ENCODE assay signal across 26 mouse cellular contexts in genomic region chr2:150662007-150662406, GRCm38 (mm10). TPM values are rescaled to one million over a fixed set of nuclear protein-coding genes. Genes with fewer than 3 reads are reported as not detected.
DNase-seq lines count a peak whose midpoint lies in the region; ATAC-seq and TF ChIP-seq lines count a peak whose summit lies in the region.
"Had no signal": no experiment of that assay in that cellular context is flagged by ENCODE, and none has a peak within 500 bp of the region (broad histone marks: within the 10 kb centered on the region; RNA-seq: fewer than 3 reads in every experiment).

No protein-coding gene starts in this region.

- no peak for ATAC-seq in kidney, postnatal 0 days (replicated peaks; ENCODE audit: low FRiP score, low read depth)
- no peak for ATAC-seq in liver, embryonic 13.5 days (ENCODE audit: low read depth)
- ATAC-seq in liver, postnatal 0 days = no peak
- ATAC-seq in neural tube, embryonic 15.5 days (ENCODE audit: low FRiP score) = no peak
- ATAC-seq: activated CD4-positive, CD25-positive, alpha-beta regulatory T cell, adult 4 months; forebrain, embryonic 13.5 days; forebrain, postnatal 0 days; Patski had no signal

- no peaks in the 10 kb centered on the region for H3K36me3 ChIP-seq in kidney, postnatal 0 days (ENCODE audit: insufficient read depth, low read length)
- H3K36me3 ChIP-seq in liver, embryonic 13.5 days = peaks cover 50% of the 10 kb centered on the region
- peaks cover 25% of the 10 kb centered on the region for H3K36me3 ChIP-seq in liver, postnatal 0 days (replicated peaks; ENCODE audit: insufficient read depth, low read length)
- no peaks in the 10 kb centered on the region for H3K36me3 ChIP-seq in neural tube, embryonic 15.5 days
- H3K36me3 ChIP-seq: embryonic facial prominence, embryonic 10.5 days; heart, embryonic 15.5 days had no signal

- H3K27ac ChIP-seq in kidney, postnatal 0 days = peak overlapping the region; percentile 77; the same call in 1 of the 2 replicates
- H3K27ac ChIP-seq in liver, embryonic 13.5 days = 0 out of 2 replicates have a peak overlapping the region, but pooled peaks have one; percentile 10
- no peak overlapping the region for H3K27ac ChIP-seq in liver, postnatal 0 days (ENCODE audit: low read depth)
- peak overlapping the region; percentile 80; the same call in 1 of the 2 replicates for H3K27ac ChIP-seq in brown adipose tissue, adult 24 weeks (replicated peaks; ENCODE audit: low read depth, low read length)
- no peak overlapping the region; the same call in 1 of the 2 replicates for H3K27ac ChIP-seq in neural tube, embryonic 15.5 days (replicated peaks)
- H3K27ac ChIP-seq: embryonic facial prominence, embryonic 10.5 days; forebrain, embryonic 13.5 days; heart, embryonic 10.5 days; hindbrain, embryonic 14.5 days had no signal

- no peak for TF ChIP-seq EP300 in liver, postnatal 0 days (IDR thresholded peaks at IDR 0.05; ENCODE audit: low read depth)

- DNase-seq in heart, adult 11 months = peak; percentile 66
- DNase-seq in heart, adult 8-10 months (ENCODE audit: low spot score) = no peak
- no peak for DNase-seq in kidney, postnatal 0 days (ENCODE audit: low spot score)
- no peak for DNase-seq in kidney, adult 8-10 months
- DNase-seq in liver, embryonic 13.5 days = no peak
- DNase-seq in liver, postnatal 0 days = no peak
- DNase-seq: adrenal gland, postnatal 14 days; cerebellum, adult 2 months; cerebellum, postnatal 10 days; forebrain, postnatal 0 days; gastrocnemius, postnatal 14 days; heart, postnatal 14 days had no signal

- no peaks in the 10 kb centered on the region for H3K9me3 ChIP-seq in kidney, postnatal 0 days (replicated peaks; ENCODE audit: low read length)
- H3K9me3 ChIP-seq in liver, embryonic 13.5 days (replicated peaks) = no peaks in the 10 kb centered on the region
- no peaks in the 10 kb centered on the region for H3K9me3 ChIP-seq in liver, postnatal 0 days (ENCODE audit: low read length)
- H3K9me3 ChIP-seq in neural tube, embryonic 15.5 days (replicated peaks) = no peaks in the 10 kb centered on the region
- H3K9me3 ChIP-seq: embryonic facial prominence, embryonic 10.5 days; forebrain, embryonic 13.5 days; heart, embryonic 10.5 days; heart, embryonic 15.5 days had no signal

- TF ChIP-seq CTCF in kidney, postnatal 0 days (IDR thresholded peaks at IDR 0.05; ENCODE audit: low read depth) = no peak
- no peak for TF ChIP-seq CTCF in liver, postnatal 0 days (IDR thresholded peaks at IDR 0.05; ENCODE audit: low read depth)

- 82% methylated on average over 2 of the region's 2 CpGs for WGBS in kidney, postnatal 0 days
- 73% methylated on average over 2 of the region's 2 CpGs for WGBS in liver, embryonic 13.5 days (ENCODE audit: insufficient replicate concordance)
- WGBS in liver, postnatal 0 days (ENCODE audit: insufficient replicate concordance) = 70% methylated on average over 2 of the region's 2 CpGs
- WGBS in neural tube, embryonic 15.5 days = 93% methylated on average over 2 of the region's 2 CpGs

- H3K27me3 ChIP-seq in kidney, postnatal 0 days (ENCODE audit: insufficient read depth, low read length) = no peaks in the 10 kb centered on the region
- H3K27me3 ChIP-seq in liver, embryonic 13.5 days = no peaks in the 10 kb centered on the region
- H3K27me3 ChIP-seq in liver, postnatal 0 days (ENCODE audit: insufficient read depth, low read length) = no peaks in the 10 kb centered on the region
- H3K27me3 ChIP-seq in neural tube, embryonic 15.5 days (replicated peaks) = no peaks in the 10 kb centered on the region; the same call in 1 of the 2 replicates
- H3K27me3 ChIP-seq: CH12.LX; forebrain, embryonic 13.5 days; Patski had no signal

- H3K4me1 ChIP-seq in kidney, postnatal 0 days (replicated peaks; ENCODE audit: insufficient read depth, low read length) = no peaks in the 10 kb centered on the region; the same call in 1 of the 2 replicates
- H3K4me1 ChIP-seq in liver, embryonic 13.5 days (replicated peaks) = peaks cover 76% of the 10 kb centered on the region
- peaks cover 44% of the 10 kb centered on the region for H3K4me1 ChIP-seq in liver, postnatal 0 days (ENCODE audit: insufficient read depth)
- H3K4me1 ChIP-seq in brown adipose tissue, adult 24 weeks (ENCODE audit: control insufficient read depth, insufficient read depth, insufficient read length, low read length) = peaks cover 22% of the 10 kb centered on the region
- H3K4me1 ChIP-seq in neural tube, embryonic 15.5 days = peaks cover 5% of the 10 kb centered on the region

- no peak overlapping the region for H3K4me2 ChIP-seq in kidney, postnatal 0 days (ENCODE audit: low read length)
- no peak overlapping the region for H3K4me2 ChIP-seq in liver, embryonic 13.5 days
- no peak overlapping the region for H3K4me2 ChIP-seq in liver, postnatal 0 days (ENCODE audit: low read depth, low read length)
- no peak overlapping the region for H3K4me2 ChIP-seq in neural tube, embryonic 15.5 days
- H3K4me2 ChIP-seq: forebrain, embryonic 13.5 days; hindbrain, embryonic 14.5 days had no signal

- no peak overlapping the region for H3K4me3 ChIP-seq in kidney, postnatal 0 days (replicated peaks; ENCODE audit: low read depth, low read length)
- no peak overlapping the region for H3K4me3 ChIP-seq in liver, embryonic 13.5 days (replicated peaks)
- no peak overlapping the region for H3K4me3 ChIP-seq in liver, postnatal 0 days (ENCODE audit: low read depth, low read length)
- no peak overlapping the region for H3K4me3 ChIP-seq in brown adipose tissue, adult 24 weeks (ENCODE audit: insufficient read depth, low read depth, low read length)
- no peak overlapping the region for H3K4me3 ChIP-seq in neural tube, embryonic 15.5 days (replicated peaks)
- H3K4me3 ChIP-seq: embryonic facial prominence, embryonic 10.5 days; forebrain, embryonic 13.5 days; heart, embryonic 10.5 days; heart, embryonic 15.5 days had no signal

- no peak overlapping the region for H3K9ac ChIP-seq in kidney, postnatal 0 days (ENCODE audit: low read depth, low read length)
- no peak overlapping the region; the same call in 1 of the 2 replicates for H3K9ac ChIP-seq in liver, embryonic 13.5 days
- H3K9ac ChIP-seq in liver, postnatal 0 days (replicated peaks) = no peak overlapping the region
- no peak overlapping the region for H3K9ac ChIP-seq in neural tube, embryonic 15.5 days (replicated peaks)
- H3K9ac ChIP-seq: forebrain, embryonic 13.5 days; forebrain, postnatal 0 days; heart, embryonic 15.5 days; hindbrain, embryonic 14.5 days had no signal

RNA-seq across cellular contexts. Expression of gene Acss1, which starts 6.3 kb away (rescaled TPM):
- total RNA-seq in heart, adult 8-10 months (2022) = 100 to 1,000 TPM; 259 to 343 (median 275) TPM
- polyA plus RNA-seq in kidney, postnatal 0 days (2015; fragmentation: Nextera tagmentation; extraction: Ambion mirVana) = 22.2 and 25.6 TPM in 2 replicates
- polyA plus RNA-seq in liver, embryonic 13.5 days (2015; fragmentation: Nextera tagmentation; extraction: Ambion mirVana) = 28.7 and 44.7 TPM in 2 replicates
- polyA plus RNA-seq in liver, postnatal 0 days (2015; fragmentation: Nextera tagmentation; extraction: Ambion mirVana) = 15.7 and 16.7 TPM in 2 replicates
- polyA plus RNA-seq in brown adipose tissue, adult 24 weeks (2012; ENCODE audit: insufficient read depth, insufficient read length, missing spikeins) = 95.0 and 102 TPM in 2 replicates
- 12.3 and 13.7 TPM in 2 replicates for polyA plus RNA-seq in neural tube, embryonic 15.5 days (2015; fragmentation: Nextera tagmentation; extraction: Ambion mirVana)

RNA-seq across cellular contexts. Expression of gene Vsx1, which starts 27.2 kb away (rescaled TPM):
- under 1 TPM; 0.09 to 0.13 (median 0.12) TPM for total RNA-seq in heart, adult 8-10 months (2022)
- polyA plus RNA-seq in kidney, postnatal 0 days (2015; fragmentation: Nextera tagmentation; extraction: Ambion mirVana) = not detected in 2 replicates
- not detected in 2 replicates for polyA plus RNA-seq in liver, embryonic 13.5 days (2015; fragmentation: Nextera tagmentation; extraction: Ambion mirVana)
- not detected in 2 replicates for polyA plus RNA-seq in liver, postnatal 0 days (2015; fragmentation: Nextera tagmentation; extraction: Ambion mirVana)
- polyA plus RNA-seq in brown adipose tissue, adult 24 weeks (2012; ENCODE audit: insufficient read depth, insufficient read length, missing spikeins) = not detected in 2 replicates
- 0.04 and 0.05 TPM in 2 replicates for polyA plus RNA-seq in neural tube, embryonic 15.5 days (2015; fragmentation: Nextera tagmentation; extraction: Ambion mirVana)
- total RNA-seq: adrenal gland, adult 18-20 months; adrenal gland, postnatal 14 days; CH12.LX; forebrain, postnatal 0 days; gastrocnemius, postnatal 14 days; heart, postnatal 14 days; hematopoietic stem cell, adult 5-6 weeks had no signal
- polyA plus RNA-seq: activated CD4-positive, CD25-positive, alpha-beta regulatory T cell, adult 4 months; cerebellum, adult 2 months; embryonic facial prominence, embryonic 14.5 days; gonadal fat pad, adult 2 months; heart, embryonic 10.5 days; heart, embryonic 15.5 days; Patski had no signal

RNA-seq across cellular contexts. Expression of gene Apmap, which starts 53.6 kb away (rescaled TPM):
- total RNA-seq in heart, adult 8-10 months (2022) = 10 to 100 TPM; 46.6 to 68.1 (median 52.7) TPM
- polyA plus RNA-seq in kidney, postnatal 0 days (2015; fragmentation: Nextera tagmentation; extraction: Ambion mirVana) = 62.5 and 63.1 TPM in 2 replicates
- 26.2 and 28.7 TPM in 2 replicates for polyA plus RNA-seq in liver, embryonic 13.5 days (2015; fragmentation: Nextera tagmentation; extraction: Ambion mirVana)
- polyA plus RNA-seq in liver, postnatal 0 days (2015; fragmentation: Nextera tagmentation; extraction: Ambion mirVana) = 38.4 and 46.0 TPM in 2 replicates
- polyA plus RNA-seq in brown adipose tissue, adult 24 weeks (2012; ENCODE audit: insufficient read depth, insufficient read length, missing spikeins) = 125 and 136 TPM in 2 replicates
- 45.4 and 46.1 TPM in 2 replicates for polyA plus RNA-seq in neural tube, embryonic 15.5 days (2015; fragmentation: Nextera tagmentation; extraction: Ambion mirVana)

Comparison
In these comparisons a context has a peak if more than half of its experiments do, and no peak if none do; other contexts are left out.
1. H3K27ac ChIP-seq: peak in kidney, postnatal 0 days (single experiment), liver, embryonic 13.5 days (single experiment) and brown adipose tissue, adult 24 weeks (single experiment); none in liver, postnatal 0 days (single experiment) and neural tube, embryonic 15.5 days (single experiment).